Mouse (Mus musculus) layer of hippocampus, adult 6 months (tissue): ENCODE measurements around the gene 9330182L06Rik. TPM values are rescaled to one million over a fixed set of nuclear protein-coding genes. Genes with fewer than 3 reads are reported as not detected.

Experiments used
- long read RNA-seq, 2 experiments: library from polyadenylated mRNA; unstranded; transcript quantifications; one replicate each; pipeline ENCODE4 v2.0.0; 2019 to 2020
- microRNA-seq: library from miRNA; unstranded; fragments of <30 nt; microRNA quantifications from one replicate; pipeline ENCODE4 v1.2.0, GENCODE M21; 2020
- polyA plus RNA-seq: library from polyadenylated mRNA; unstranded; fragments of <200 nt; fragmentation: Nextera tagmentation; gene quantifications from 2 replicates; pipeline ENCODE4 v1.2.3, GENCODE M21; 2021

Gene 9330182L06Rik
- 12.3 and 13.9 TPM in 2 replicates for polyA plus RNA-seq
- long read RNA-seq, experiment 1, full-length matches to known transcripts, result 10 of 23 reads
- long read RNA-seq, experiment 1, partial matches to known transcripts, result 9 of 23 reads
- long read RNA-seq, experiment 1, other reads (novel, unspliced or antisense), result 4 of 23 reads
- long read RNA-seq, experiment 2, full-length matches to known transcripts, result 61 of 87 reads
- long read RNA-seq, experiment 2, partial matches to known transcripts, result 12 of 87 reads
- long read RNA-seq, experiment 2, other reads (novel, unspliced or antisense), result 14 of 87 reads

GRCm38 (mm10) chr5:9265586-9266279, at the start of gene 9330182L06Rik:
9330182L06Rik (plus strand) TSS chr5:9266118.

Small RNAs within 50 kb of the gene (microRNA-seq; reads per million reads assigned to microRNA genes)
- 3.0 reads per million, percentile 8 among the genes with 10 or more reads in this experiment for gene Mir879

Other genes with a start within 250 kb of the 9330182L06Rik start
- gene Tmem243, start 165.4 kb upstream of the 9330182L06Rik start, polyA plus RNA-seq, result 4.0 and 5.1 TPM in 2 replicates
- 21.2 and 22.5 TPM in 2 replicates for gene Dmtf1, start 104.3 kb upstream of the 9330182L06Rik start, polyA plus RNA-seq